Mouse (Mus musculus) MEL (cell line): ENCODE results near the gene Gm20708. TPM values are rescaled to one million over a fixed set of nuclear protein-coding genes. Genes with fewer than 3 reads are reported as not detected.

Experiments
- DNase-seq: peaks from one replicate; pipeline ENCODE4 v3.0.0; 2011; ENCODE audit warnings: low read depth, low spot score
- H3K27ac ChIP-seq: 2 replicates; pipeline ENCODE4 v1.5.1; 2012; ENCODE audit warnings: low read depth, mild to moderate bottlenecking, control low read depth, low read length, moderate library complexity; ENCODE audit not compliant: control insufficient read depth
- H3K27me3 ChIP-seq, 2 experiments: fragments of 150-350 bp in 1 of 2; sonication (generic) in 1 of 2; 2 replicates each; pipeline ENCODE4 v1.6.1; 2012; ENCODE audit warnings: low read length in 2 of 2, mild to moderate bottlenecking in 2 of 2, improper control_type of control experiment in 1 of 2, moderate library complexity in 1 of 2; ENCODE audit not compliant: insufficient read depth in 2 of 2, control insufficient read depth in 1 of 2
- H3K36me3 ChIP-seq, 2 experiments: 2 replicates each; pipeline ENCODE4 v1.6.1; 2012 to 2014; ENCODE audit warnings: low read length in 2 of 2, improper control_type of control experiment in 1 of 2, inconsistent platforms in 1 of 2, mild to moderate bottlenecking in 1 of 2; ENCODE audit not compliant: insufficient read depth in 2 of 2, control insufficient read depth in 1 of 2
- H3K4me1 ChIP-seq, 2 experiments: fragments of 150-350 bp in 1 of 2; sonication (generic) in 1 of 2; 2 replicates each; pipeline ENCODE4 v1.6.1; 2012; ENCODE audit warnings: low read length in 2 of 2, improper control_type of control experiment in 1 of 2, mild to moderate bottlenecking in 1 of 2; ENCODE audit not compliant: insufficient read depth in 2 of 2, control insufficient read depth in 1 of 2
- H3K4me3 ChIP-seq, 2 experiments: fragments of 150-350 bp in 1 of 2; sonication (generic) in 1 of 2; 2 replicates each; pipeline ENCODE4 v1.5.1; 2012; ENCODE audit warnings: low read depth in 2 of 2, low read length in 2 of 2, mild to moderate bottlenecking in 2 of 2, moderate library complexity in 2 of 2, control low read depth in 1 of 2, improper control_type of control experiment in 1 of 2; ENCODE audit not compliant: control insufficient read depth in 1 of 2, insufficient read depth in 1 of 2
- H3K79me2 ChIP-seq: 2 replicates; pipeline ENCODE4 v1.6.1; 2012; ENCODE audit warnings: mild to moderate bottlenecking, low read length, moderate library complexity; ENCODE audit not compliant: control insufficient read depth, poor library complexity, insufficient read depth
- H3K9ac ChIP-seq: 2 replicates; pipeline ENCODE4 v1.6.1; 2012; ENCODE audit warnings: low read depth, mild to moderate bottlenecking, control low read depth, low read length, moderate library complexity; ENCODE audit not compliant: control insufficient read depth, poor library complexity, severe bottlenecking
- H3K9me3 ChIP-seq: fragments of 150-350 bp; sonication (generic); replicated peaks from 2 replicates; pipeline ENCODE4 v1.6.1; 2012; ENCODE audit warnings: mild to moderate bottlenecking, low read length, improper control_type of control experiment, moderate library complexity; ENCODE audit not compliant: insufficient read depth
- BHLHE40 ChIP-seq: IDR thresholded peaks from 2 replicates; pipeline ENCODE4 v1.6.1; 2012; ENCODE audit warnings: low read depth, mild to moderate bottlenecking, inconsistent platforms, low read length, improper control_type of control experiment, borderline replicate concordance
- CTCF ChIP-seq, 3 experiments: IDR thresholded peaks in 2 of 3; conservative IDR thresholded peaks in 1 of 3; 2 replicates each; pipeline ENCODE4 v1.5.1; 2011 to 2012; ENCODE audit warnings: low read length in 3 of 3, low read depth in 2 of 3, mild to moderate bottlenecking in 2 of 3, improper control_type of control experiment in 1 of 3, inconsistent platforms in 1 of 3, mixed read lengths in 1 of 3, moderate library complexity in 1 of 3; ENCODE audit not compliant: control insufficient read depth in 1 of 3, insufficient read depth in 1 of 3, poor library complexity in 1 of 3, severe bottlenecking in 1 of 3
- GABPA ChIP-seq: IDR thresholded peaks from 2 replicates; pipeline ENCODE4 v1.6.1; 2012; ENCODE audit warnings: low read depth, mild to moderate bottlenecking, inconsistent platforms, low read length, improper control_type of control experiment, moderate library complexity
- HCFC1 ChIP-seq: IDR thresholded peaks from 2 replicates; pipeline ENCODE4 v1.6.1; 2012; ENCODE audit warnings: low read depth, mild to moderate bottlenecking, inconsistent platforms, low read length, improper control_type of control experiment, moderate library complexity
- MAFK ChIP-seq: IDR thresholded peaks from 2 replicates; pipeline ENCODE4 v1.6.1; 2011; ENCODE audit warnings: low read depth, mild to moderate bottlenecking, low read length, improper control_type of control experiment, borderline replicate concordance
- MAX ChIP-seq: IDR thresholded peaks from 2 replicates; pipeline ENCODE4 v1.6.1; 2011; ENCODE audit warnings: low read length, improper control_type of control experiment
- MAZ ChIP-seq: IDR thresholded peaks from 2 replicates; pipeline ENCODE4 v1.6.1; 2012; ENCODE audit warnings: low read depth, mild to moderate bottlenecking, inconsistent platforms, low read length, improper control_type of control experiment
- MEF2A ChIP-seq: IDR thresholded peaks from 2 replicates; pipeline ENCODE4 v1.6.1; 2014; ENCODE audit warnings: low read depth, mild to moderate bottlenecking, inconsistent platforms, low read length, improper control_type of control experiment; ENCODE audit not compliant: poor library complexity, insufficient replicate concordance, severe bottlenecking; ENCODE audit errors: extremely low read depth
- NELFE ChIP-seq: IDR thresholded peaks from 2 replicates; pipeline ENCODE4 v1.6.1; 2011; ENCODE audit warnings: low read depth, low read length, improper control_type of control experiment
- POLR2A ChIP-seq, 2 experiments: IDR thresholded peaks; 2 replicates each; pipeline ENCODE4 v1.6.1; 2011 to 2012; ENCODE audit warnings: low read length in 2 of 2, mild to moderate bottlenecking in 2 of 2, control low read depth in 1 of 2, improper control_type of control experiment in 1 of 2, low read depth in 1 of 2, moderate library complexity in 1 of 2; ENCODE audit not compliant: control insufficient read depth in 1 of 2, insufficient read depth in 1 of 2, poor library complexity in 1 of 2
- POLR2AphosphoS2 ChIP-seq: IDR thresholded peaks from 2 replicates; pipeline ENCODE4 v1.6.1; 2011; ENCODE audit warnings: low read length, improper control_type of control experiment
- RAD21 ChIP-seq: IDR thresholded peaks from 2 replicates; pipeline ENCODE4 v1.6.1; 2011; ENCODE audit warnings: mild to moderate bottlenecking, low read depth, low read length, improper control_type of control experiment
- RCOR1 ChIP-seq: IDR thresholded peaks from 2 replicates; pipeline ENCODE4 v1.6.1; 2012; ENCODE audit warnings: low read depth, mild to moderate bottlenecking, inconsistent platforms, low read length, improper control_type of control experiment
- SIN3A ChIP-seq: IDR thresholded peaks from 2 replicates; pipeline ENCODE4 v1.6.1; 2012; ENCODE audit warnings: low read length, improper control_type of control experiment, inconsistent platforms
- SMC3 ChIP-seq: IDR thresholded peaks from 2 replicates; pipeline ENCODE4 v1.6.1; 2011; ENCODE audit warnings: low read depth, low read length, improper control_type of control experiment
- TCF12 ChIP-seq: IDR thresholded peaks from 2 replicates; pipeline ENCODE4 v1.6.1; 2014; ENCODE audit warnings: low read depth, mild to moderate bottlenecking, inconsistent platforms, low read length, improper control_type of control experiment, moderate library complexity
- UBTF ChIP-seq: IDR thresholded peaks from 2 replicates; pipeline ENCODE4 v1.6.1; 2012; ENCODE audit warnings: low read depth, mild to moderate bottlenecking, inconsistent platforms, low read length, improper control_type of control experiment, moderate library complexity, borderline replicate concordance; ENCODE audit not compliant: insufficient read depth
- USF1 ChIP-seq: IDR thresholded peaks from 2 replicates; pipeline ENCODE4 v1.6.1; 2014; ENCODE audit warnings: low read depth, mild to moderate bottlenecking, inconsistent platforms, low read length, improper control_type of control experiment, moderate library complexity
- ZC3H11A ChIP-seq: IDR thresholded peaks from 2 replicates; pipeline ENCODE4 v1.6.1; 2012; ENCODE audit warnings: low read depth, mild to moderate bottlenecking, inconsistent platforms, low read length, improper control_type of control experiment
- ZMIZ1 ChIP-seq: IDR thresholded peaks from 2 replicates; pipeline ENCODE4 v1.6.1; 2012; ENCODE audit warnings: low read depth, mild to moderate bottlenecking, inconsistent platforms, low read length, improper control_type of control experiment, moderate library complexity
- ZNF384 ChIP-seq: IDR thresholded peaks from 2 replicates; pipeline ENCODE4 v1.6.1; 2012; ENCODE audit warnings: low read depth, mild to moderate bottlenecking, inconsistent platforms, low read length, improper control_type of control experiment
- polyA plus RNA-seq, 2 experiments: library from polyadenylated mRNA; stranded (reverse) in 1 of 2; unstranded in 1 of 2; fragments of >175 nt in 1 of 2; fragments of >200 nt in 1 of 2; gene quantifications; 2 replicates each; pipeline versions ENCODE4 v1.2.1 to v1.2.4; 2012; ENCODE audit warnings: low replicate concordance in 2 of 2, low read depth in 1 of 2; ENCODE audit not compliant: insufficient read length in 2 of 2, insufficient read depth in 1 of 2, missing spikeins in 1 of 2
- total RNA-seq: library from RNA; depleted of rRNA; stranded (reverse); fragments of 300-350 nt; gene quantifications from 2 replicates; pipeline ENCODE4 v1.2.3, GENCODE M21; 2012

Gene Gm20708
- total and polyA plus RNA-seq, 3 experiments, result 0.70 to 0.85 TPM; not detected in 1

DNA sequence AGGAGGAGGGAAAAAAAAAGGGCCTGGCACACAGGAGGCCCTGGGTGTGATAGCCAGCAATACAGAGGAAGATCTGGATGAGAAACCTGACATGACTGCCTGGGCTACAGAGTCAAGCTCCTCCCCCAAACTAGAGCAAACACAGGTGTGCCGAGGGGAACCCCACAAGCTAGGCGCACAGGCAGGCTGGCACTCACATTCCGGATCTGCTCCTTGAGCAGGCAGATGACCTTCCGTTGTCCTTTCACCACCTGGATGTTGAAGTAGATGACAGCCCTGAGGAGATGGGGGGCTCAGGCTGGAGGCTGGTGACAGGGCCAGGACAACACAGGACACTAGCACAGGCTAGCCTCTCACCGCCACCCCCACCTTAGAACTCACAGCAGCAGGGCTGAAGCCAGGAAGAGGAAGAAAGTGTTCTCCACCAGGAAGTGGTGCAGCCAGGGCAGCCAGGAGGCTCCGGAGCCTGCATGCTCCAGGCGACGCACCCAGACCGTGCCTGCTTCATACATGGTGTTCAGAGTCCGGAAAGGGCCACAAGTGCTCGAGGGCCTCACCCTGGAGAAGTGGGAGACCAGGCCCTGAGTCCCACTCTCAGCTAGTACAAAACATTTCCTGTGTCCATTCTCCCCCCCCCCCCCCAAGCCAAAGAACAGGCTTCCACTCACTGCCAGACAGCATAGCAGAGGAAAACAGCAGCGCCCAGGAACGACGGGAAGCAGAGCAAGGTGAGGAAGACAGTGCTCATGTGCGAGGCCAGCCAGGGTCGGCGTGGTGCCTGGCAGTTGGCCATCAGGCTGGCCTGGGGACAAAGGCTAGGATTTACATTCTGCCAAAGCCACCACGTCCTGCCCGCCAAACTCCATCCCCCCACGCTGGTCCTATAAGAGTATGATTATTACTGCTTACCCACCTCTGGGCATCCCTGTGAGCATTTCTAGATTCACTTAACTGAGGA, 40.5 kb upstream of the Gm20708 start:
- no peaks in the 10 kb centered on the region for H3K4me1 ChIP-seq
- no peak overlapping the region for H3K4me3 ChIP-seq
- no peak for DNase-seq
- H3K27me3 ChIP-seq, result no peaks in the 10 kb centered on the region
- no peaks in the 10 kb centered on the region; a peak in 2 of 4 replicates for H3K36me3 ChIP-seq
- no peak overlapping the region for H3K27ac ChIP-seq
- TF ChIP-seq RCOR1, result no peak
- no peak for TF ChIP-seq HCFC1
- TF ChIP-seq ZC3H11A, result no peak
- TF ChIP-seq ZMIZ1, result no peak
- TF ChIP-seq USF1, result no peak
- no peak for TF ChIP-seq MAFK
- TF ChIP-seq UBTF, result no peak
- TF ChIP-seq MAZ, result no peak
- no peak for TF ChIP-seq BHLHE40
- TF ChIP-seq TCF12, result no peak
- no peak for TF ChIP-seq SIN3A
- no peak for TF ChIP-seq ZNF384
- no peaks in the 10 kb centered on the region for H3K79me2 ChIP-seq
- H3K9ac ChIP-seq, result no peak overlapping the region
- no peaks in the 10 kb centered on the region for H3K9me3 ChIP-seq

DNA sequence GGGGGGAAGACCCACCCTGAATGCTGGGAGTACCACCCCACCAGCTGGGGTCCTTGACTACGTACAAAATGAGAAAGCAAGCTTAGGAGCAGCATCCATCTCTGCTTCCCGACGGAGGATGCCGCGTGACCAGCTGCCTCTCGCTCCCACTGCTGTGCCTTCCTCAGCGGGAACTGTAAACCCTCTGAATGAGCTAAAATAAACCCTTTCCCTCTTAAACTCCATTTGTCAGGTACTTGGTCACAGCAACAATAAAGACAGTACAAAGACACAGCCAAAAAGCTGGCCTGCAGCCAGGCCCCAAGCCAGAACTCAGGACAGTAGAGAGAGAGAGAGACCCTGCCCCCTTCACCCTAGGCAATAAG, 39.8 kb upstream of the Gm20708 start:
- H3K36me3 ChIP-seq, result no peaks in the 10 kb centered on the region; a peak in 2 of 4 replicates
- H3K4me1 ChIP-seq, result no peaks in the 10 kb centered on the region
- DNase-seq, result no peak
- no peaks in the 10 kb centered on the region for H3K9me3 ChIP-seq
- no peaks in the 10 kb centered on the region for H3K27me3 ChIP-seq
- no peak overlapping the region for H3K4me3 ChIP-seq
- H3K79me2 ChIP-seq, result no peaks in the 10 kb centered on the region
- no peak overlapping the region for H3K9ac ChIP-seq
- TF ChIP-seq CTCF (IDR thresholded peaks at IDR 0.05 in 2 of 3, conservative IDR thresholded peaks at IDR 0.05 in 1 of 3; ENCODE audit: control insufficient read depth in 1 of 3, insufficient read depth in 1 of 3, low read depth in 2 of 3, low read length in 3 of 3, poor library complexity in 1 of 3, severe bottlenecking in 1 of 3), result no peak
- no peak for TF ChIP-seq GABPA
- TF ChIP-seq USF1, result no peak
- TF ChIP-seq MAZ, result no peak
- no peak for TF ChIP-seq POLR2AphosphoS2
- TF ChIP-seq RAD21, result no peak
- TF ChIP-seq SMC3, result no peak
- no peak for TF ChIP-seq MEF2A
- no peak for TF ChIP-seq NELFE
- TF ChIP-seq POLR2A (IDR thresholded peaks at IDR 0.05; ENCODE audit: control insufficient read depth in 1 of 2, insufficient read depth in 1 of 2, low read depth in 1 of 2, low read length in 2 of 2, poor library complexity in 1 of 2), result no peak
- TF ChIP-seq RCOR1, result no peak
- no peak for TF ChIP-seq MAFK
- no peak for TF ChIP-seq MAX
- H3K27ac ChIP-seq, result no peak overlapping the region
